Mouse (Mus musculus) spleen, adult 2 months (tissue): ENCODE measurements around the gene Zfp638.

Experiments
- CTCF ChIP-seq: fragments of 200-500 bp; IDR thresholded peaks from 2 replicates; pipeline ENCODE4 v1.5.1; 2011; ENCODE audit warnings: mild to moderate bottlenecking, inconsistent platforms; ENCODE audit not compliant: insufficient read depth, insufficient read length, insufficient replicate concordance; ENCODE audit errors: extremely low read depth
- POLR2A ChIP-seq: fragments of 200-500 bp; IDR thresholded peaks from 2 replicates; pipeline ENCODE4 v1.6.1; 2011; ENCODE audit warnings: low read depth, low read length, inconsistent platforms

DNA sequence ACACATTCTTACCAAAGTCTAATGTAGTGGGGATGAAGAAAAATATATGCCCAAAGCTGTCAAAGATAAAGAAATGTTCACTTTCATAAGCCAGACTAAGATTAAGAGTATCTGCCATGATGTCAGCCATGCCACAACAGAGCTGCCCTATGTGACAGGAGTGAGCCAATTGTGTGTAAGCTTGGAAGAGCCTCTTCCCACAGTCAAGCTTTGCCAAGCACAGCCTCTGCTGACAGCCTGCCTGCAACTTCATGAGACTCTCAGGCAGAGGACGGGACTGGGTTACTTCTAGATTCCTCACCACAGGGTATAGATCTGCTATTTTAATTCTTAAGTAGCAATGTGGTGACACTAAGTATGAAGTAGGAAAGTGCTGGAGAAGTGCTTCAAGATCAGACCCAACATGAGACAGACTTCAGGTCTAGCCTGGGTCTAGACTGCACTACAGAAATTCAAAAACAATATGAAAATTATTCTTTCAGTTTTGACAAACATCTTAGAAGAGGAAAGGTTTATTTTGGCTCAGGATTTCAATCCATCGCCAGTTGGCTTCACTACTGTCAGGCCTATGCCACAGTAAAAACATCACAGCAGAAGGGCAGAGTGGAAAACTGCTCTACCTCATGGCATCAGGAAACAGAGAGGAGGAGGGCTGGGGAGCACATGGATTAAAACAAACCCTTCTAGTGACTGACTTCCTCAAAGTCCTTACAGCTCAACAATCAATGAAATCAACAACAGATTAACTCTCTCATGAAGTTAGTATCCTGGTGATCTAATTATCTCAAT is 46.0 kb upstream of the Zfp638 start:
- no peak for TF ChIP-seq CTCF
- TF ChIP-seq POLR2A = no peak
